In the genomic region with DNA sequence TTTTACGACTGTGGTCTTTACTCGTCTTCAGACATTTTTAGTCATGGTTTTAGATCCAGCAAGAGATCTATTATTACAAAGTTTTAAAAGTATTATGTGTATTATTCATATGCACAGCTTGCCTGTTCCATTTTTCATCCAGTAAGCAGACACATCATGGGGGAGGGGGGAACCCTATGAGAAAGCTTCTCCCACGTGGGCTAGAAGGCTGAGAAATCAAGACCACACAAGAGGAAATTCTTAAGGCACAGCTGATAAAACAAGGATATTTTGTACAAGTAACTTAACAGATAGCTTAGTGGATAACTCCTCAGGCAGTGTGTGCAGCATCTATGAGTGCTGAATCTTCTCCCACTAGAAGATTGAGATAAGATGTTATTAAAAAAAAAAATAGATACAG, we compare ENCODE assay signal across 30 mouse cellular contexts.
DNase-seq lines count a peak whose midpoint lies in the region; ATAC-seq and TF ChIP-seq lines count a peak whose summit lies in the region.
"Had no signal": no experiment of that assay in that cellular context is flagged by ENCODE, and none has a peak within 500 bp of the region (broad histone marks: within the 10 kb centered on the region; RNA-seq: fewer than 3 reads in every experiment).

No protein-coding gene starts in this region.

- H3K27me3 ChIP-seq in kidney, embryonic 16.5 days (ENCODE audit: insufficient read depth, low read length) = no peaks in the 10 kb centered on the region
- no peaks in the 10 kb centered on the region for H3K27me3 ChIP-seq in kidney, adult 2 months (replicated peaks; ENCODE audit: control insufficient read depth, insufficient read depth, low read length)
- H3K27me3 ChIP-seq in lung, embryonic 14.5 days (ENCODE audit: insufficient read depth, low read length) = no peaks in the 10 kb centered on the region
- H3K27me3 ChIP-seq in cerebellum, adult 2 months (ENCODE audit: control insufficient read depth, insufficient read depth, low read length) = no peaks in the 10 kb centered on the region
- H3K27me3 ChIP-seq: embryonic facial prominence, embryonic 12.5 days; forebrain, embryonic 15.5 days; heart, embryonic 13.5 days; neural tube, embryonic 13.5 days had no signal

- no peak overlapping the region for H3K4me3 ChIP-seq in kidney, embryonic 16.5 days (ENCODE audit: low read length)
- no peak overlapping the region for H3K4me3 ChIP-seq in kidney, adult 2 months (ENCODE audit: insufficient read depth, low read depth, low read length)
- no peak overlapping the region for H3K4me3 ChIP-seq in lung, embryonic 14.5 days (ENCODE audit: low read depth, low read length)
- no peak overlapping the region for H3K4me3 ChIP-seq in cerebellum, adult 2 months (replicated peaks; ENCODE audit: insufficient read depth, low read depth, low read length)
- H3K4me3 ChIP-seq: embryonic facial prominence, embryonic 12.5 days; forebrain, embryonic 10.5 days; forebrain, embryonic 15.5 days; heart, adult 2 months; heart, embryonic 13.5 days; neural tube, embryonic 13.5 days had no signal

- no peak overlapping the region for H3K4me2 ChIP-seq in kidney, embryonic 16.5 days (replicated peaks; ENCODE audit: low read depth, low read length)
- H3K4me2 ChIP-seq in lung, embryonic 14.5 days = no peak overlapping the region
- H3K4me2 ChIP-seq: embryonic facial prominence, embryonic 12.5 days; forebrain, embryonic 15.5 days; heart, embryonic 13.5 days; hindbrain, embryonic 14.5 days; midbrain, embryonic 11.5 days; neural tube, embryonic 13.5 days had no signal

- WGBS in kidney, embryonic 16.5 days = 44% methylated on average over 3 of the region's 3 CpGs
- WGBS in kidney, adult 2 months = 42% methylated on average over 3 of the region's 3 CpGs
- WGBS in lung, embryonic 14.5 days = 37% methylated on average over 3 of the region's 3 CpGs
- 40% methylated on average over 3 of the region's 3 CpGs for WGBS in cerebellum, adult 2 months

- H3K9me3 ChIP-seq in kidney, embryonic 16.5 days (ENCODE audit: low read length) = no peaks in the 10 kb centered on the region
- no peaks in the 10 kb centered on the region for H3K9me3 ChIP-seq in lung, embryonic 14.5 days (ENCODE audit: low read depth, low read length)
- H3K9me3 ChIP-seq: embryonic facial prominence, embryonic 12.5 days; forebrain, embryonic 10.5 days; forebrain, embryonic 15.5 days; heart, embryonic 13.5 days; neural tube, embryonic 13.5 days had no signal

- H3K4me1 ChIP-seq in kidney, embryonic 16.5 days (ENCODE audit: insufficient read depth, low read length) = no peaks in the 10 kb centered on the region
- H3K4me1 ChIP-seq in kidney, adult 2 months (ENCODE audit: control insufficient read depth, insufficient read depth, low read length) = no peaks in the 10 kb centered on the region
- no peaks in the 10 kb centered on the region for H3K4me1 ChIP-seq in lung, embryonic 14.5 days (ENCODE audit: insufficient read depth)
- H3K4me1 ChIP-seq in cerebellum, adult 2 months (ENCODE audit: control insufficient read depth, insufficient read depth, low read length) = no peaks in the 10 kb centered on the region
- H3K4me1 ChIP-seq: forebrain, embryonic 10.5 days; forebrain, embryonic 15.5 days; heart, embryonic 13.5 days; neural tube, embryonic 13.5 days had no signal

- no peak for DNase-seq in kidney, adult 2 months
- DNase-seq in lung, embryonic 14.5 days = peak; percentile 17
- no peak for DNase-seq in lung, postnatal 4 days
- DNase-seq in embryo, embryonic 11 days = peak; percentile 47
- no peak for DNase-seq in cerebellum, adult 2 months
- no peak for DNase-seq in spleen, adult 12 weeks (ENCODE audit: low spot score)
- DNase-seq: adrenal gland, postnatal 14 days; cerebellum, adult 18-20 months; cerebellum, postnatal 25 days; gastrocnemius, postnatal 36 days; heart, adult 2 months; heart, postnatal 10 days; kidney, postnatal 25 days; layer of hippocampus, postnatal 36 days; left cerebral cortex, postnatal 4 days; liver; lung, adult 2 months; lung, postnatal 14 days; thymus, postnatal 4 days had no signal

- H3K9ac ChIP-seq in kidney, embryonic 16.5 days (replicated peaks; ENCODE audit: low read length) = no peak overlapping the region
- no peak overlapping the region for H3K9ac ChIP-seq in lung, embryonic 14.5 days
- H3K9ac ChIP-seq: embryonic facial prominence, embryonic 12.5 days; forebrain, embryonic 15.5 days; heart, embryonic 13.5 days; hindbrain, embryonic 14.5 days; liver, embryonic 14.5 days; neural tube, embryonic 13.5 days had no signal

- no peak for TF ChIP-seq POLR2A in kidney, adult 2 months (IDR thresholded peaks at IDR 0.05; ENCODE audit: low read depth, low read length)
- no peak for TF ChIP-seq POLR2A in cerebellum, adult 2 months (IDR thresholded peaks at IDR 0.05; ENCODE audit: borderline replicate concordance, insufficient read depth, low read length)

- 0 out of 2 replicates have a peak, but pooled peaks have one; percentile 49 for ATAC-seq in kidney, embryonic 16.5 days (ENCODE audit: low FRiP score, low TSS enrichment)
- ATAC-seq in lung, embryonic 14.5 days (ENCODE audit: insufficient read depth) = no peak
- ATAC-seq: CD4-positive, CD25-positive, alpha-beta regulatory T cell, adult 4 months; forebrain, embryonic 15.5 days; intestine, postnatal 0 days had no signal

- H3K27ac ChIP-seq in kidney, embryonic 16.5 days (ENCODE audit: low read length) = no peak overlapping the region
- H3K27ac ChIP-seq in kidney, adult 2 months (ENCODE audit: insufficient read depth, low read depth, low read length) = no peak overlapping the region
- H3K27ac ChIP-seq in lung, embryonic 14.5 days (ENCODE audit: low read depth) = no peak overlapping the region
- no peak overlapping the region for H3K27ac ChIP-seq in cerebellum, adult 2 months (ENCODE audit: insufficient read depth, low read length)
- H3K27ac ChIP-seq: embryonic facial prominence, embryonic 12.5 days; forebrain, embryonic 10.5 days; forebrain, embryonic 15.5 days; heart, adult 2 months; heart, embryonic 13.5 days; hindbrain, embryonic 14.5 days; liver, embryonic 14.5 days; neural tube, embryonic 13.5 days had no signal

- no peak for TF ChIP-seq CTCF in kidney, adult 2 months (conservative IDR thresholded peaks at IDR 0.05; ENCODE audit: insufficient read depth, insufficient read length, low read depth, low read length)
- no peak for TF ChIP-seq CTCF in lung, embryonic 14.5 days (IDR thresholded peaks at IDR 0.05; ENCODE audit: low read depth)
- TF ChIP-seq CTCF in cerebellum, adult 2 months (IDR thresholded peaks at IDR 0.05; ENCODE audit: borderline replicate concordance, insufficient read depth, low read depth, low read length) = no peak

- no peaks in the 10 kb centered on the region for H3K36me3 ChIP-seq in kidney, embryonic 16.5 days (ENCODE audit: insufficient read depth, low read length)
- no peaks in the 10 kb centered on the region for H3K36me3 ChIP-seq in kidney, adult 2 months (ENCODE audit: control insufficient read depth, insufficient read depth, low read length)
- no peaks in the 10 kb centered on the region for H3K36me3 ChIP-seq in lung, embryonic 14.5 days (ENCODE audit: insufficient read depth)
- H3K36me3 ChIP-seq: embryonic facial prominence, embryonic 12.5 days; forebrain, embryonic 10.5 days; forebrain, embryonic 15.5 days; heart, embryonic 13.5 days; neural tube, embryonic 13.5 days had no signal

Comparison
In these comparisons a context has a peak if more than half of its experiments do, and no peak if none do; other contexts are left out.
1. DNase-seq: peak in lung, embryonic 14.5 days (single experiment) and embryo, embryonic 11 days (single experiment); none in kidney, adult 2 months (single experiment), lung, postnatal 4 days (0 of 2), cerebellum, adult 2 months (0 of 2) and spleen, adult 12 weeks (single experiment).